Mouse (Mus musculus) lung, postnatal 14 days (tissue): ENCODE measurements around the gene Olfr1174-ps.

Experiments
- DNase-seq: peaks from one replicate; pipeline ENCODE4 v3.0.0; 2021

Gene Olfr1174-ps

GRCm38 (mm10) chr2:88315035-88315434 is at the start of gene Olfr1174-ps:
TSS of gene Olfr1174-ps (minus strand) at chr2:88315135.
- no peak for DNase-seq

- no peak for DNase-seq
Measured at GRCm38 (mm10) chr2:88356304-88356703, 41.4 kb upstream of the Olfr1174-ps start.

GRCm38 (mm10) chr2:88346392-88346791 is 31.5 kb upstream of the Olfr1174-ps start, which contains the start of gene Olfr1177-ps:
TSS of gene Olfr1177-ps (minus strand) at chr2:88346492.
- no peak for DNase-seq

- DNase-seq = no peak
Measured at GRCm38 (mm10) chr2:88336421-88336820, 21.5 kb upstream of the Olfr1174-ps start, which contains the start of gene Olfr1176. TSS of gene Olfr1176 (plus strand) at chr2:88336721.

- DNase-seq = no peak
Measured at GRCm38 (mm10) chr2:88327115-88327514, 12.2 kb upstream of the Olfr1174-ps start, which contains the start of gene Olfr1175-ps. TSS of gene Olfr1175-ps (minus strand) at chr2:88327215.

- DNase-seq = no peak
Measured at GRCm38 (mm10) chr2:88279775-88280174, 35.2 kb downstream of the Olfr1174-ps start, which contains the start of gene Olfr1173. TSS of gene Olfr1173 (minus strand) at chr2:88279875.
